Mouse (Mus musculus) kidney, postnatal 0 days (tissue): Measurements from ENCODE around the gene Polr2l. TPM values are rescaled to one million over a fixed set of nuclear protein-coding genes. Genes with fewer than 3 reads are reported as not detected.

Experiments
- ATAC-seq: fragments of 200-750 bp; cut with Nextera tagmentation; replicated peaks from 2 replicates; pipeline ENCODE4 v1.8.0; 2017; ENCODE audit warnings: low read depth, moderate number of reproducible peaks, moderate TSS enrichment, moderate library complexity; ENCODE audit not compliant: low FRiP score
- DNase-seq: peaks from one replicate; pipeline ENCODE4 v3.0.0-alpha.2; 2016; ENCODE audit warnings: low spot score
- H3K27ac ChIP-seq: fragments of 300-500 bp; sonication (generic); 2 replicates; pipeline ENCODE4 v1.5.1; 2014; ENCODE audit warnings: mild to moderate bottlenecking
- H3K27me3 ChIP-seq: fragments of 300-500 bp; sonication (generic); 2 replicates; pipeline ENCODE4 v1.6.1; 2014; ENCODE audit warnings: low read length, mixed read lengths; ENCODE audit not compliant: insufficient read depth
- H3K36me3 ChIP-seq: fragments of 300-500 bp; sonication (generic); 2 replicates; pipeline ENCODE4 v1.6.1; 2014; ENCODE audit warnings: low read length, mixed read lengths; ENCODE audit not compliant: insufficient read depth
- H3K4me1 ChIP-seq: fragments of 300-500 bp; sonication (generic); replicated peaks from 2 replicates; pipeline ENCODE4 v1.6.1; 2014; ENCODE audit warnings: antibody characterized with exemption, low read length, mixed read lengths; ENCODE audit not compliant: insufficient read depth
- H3K4me2 ChIP-seq: fragments of 300-500 bp; sonication (generic); 2 replicates; pipeline ENCODE4 v1.6.1; 2014; ENCODE audit warnings: mild to moderate bottlenecking, low read length, moderate library complexity, mixed read lengths
- H3K4me3 ChIP-seq: fragments of 300-500 bp; sonication (generic); replicated peaks from 2 replicates; pipeline ENCODE4 v1.5.1; 2014; ENCODE audit warnings: low read depth, low read length
- H3K9ac ChIP-seq: fragments of 300-500 bp; sonication (generic); 2 replicates; pipeline ENCODE4 v1.6.1; 2014; ENCODE audit warnings: low read depth, low read length
- H3K9me3 ChIP-seq: fragments of 300-500 bp; sonication (generic); replicated peaks from 2 replicates; pipeline ENCODE4 v1.6.1; 2016; ENCODE audit warnings: low read length, inconsistent platforms, mixed read lengths
- CTCF ChIP-seq: IDR thresholded peaks from 2 replicates; pipeline ENCODE4 v1.5.1; 2016; ENCODE audit warnings: antibody characterized with exemption, low read depth, mild to moderate bottlenecking, moderate library complexity
- WGBS: fragments of 180-500 bp; shearing (Covaris S2); extraction: QIAGEN DNeasy Blood & Tissue Kit; methylation state at CpG from one replicate; pipeline ENCODE4 v1.1.7; 2014; 5-methylcytosine and 5-hydroxymethylcytosine counted together
- polyA plus RNA-seq: library from polyadenylated mRNA; unstranded; fragments of >200 nt; fragmentation: Nextera tagmentation; extraction: Ambion mirVana; gene quantifications from 2 replicates; pipeline ENCODE4 v1.2.1, GENCODE M21; 2015

Gene Polr2l
- polyA plus RNA-seq, 1 experiment from 2014 or later, result 72.2 TPM

GRCm38 (mm10) chr7:141487141-141487540 lies 12.2 kb upstream of the Polr2l start:
- Histone ChIP-seq H3K27me3 (no peaks in the 10 kb centered on the region), H3K4me1 (peaks cover 8% of the 10 kb centered on the region), H3K27ac (no peak overlapping the region), H3K4me3 (no peak overlapping the region), H3K4me2 (no peak overlapping the region), H3K36me3 (peaks cover 19% of the 10 kb centered on the region; the same call in 1 of the 2 replicates), H3K9me3 (no peaks in the 10 kb centered on the region), H3K9ac (no peak overlapping the region)
- ATAC-seq (no peak), DNase-seq (no peak)
- 70% methylated on average over 7 of the region's 7 CpGs for WGBS
- TF ChIP-seq CTCF, result no peak

GRCm38 (mm10) chr7:141486239-141486638 lies 11.3 kb upstream of the Polr2l start:
- Histone ChIP-seq H3K4me1 (peaks cover 15% of the 10 kb centered on the region), H3K4me2 (no peak overlapping the region), H3K27ac (no peak overlapping the region), H3K36me3 (0 out of 2 replicates have a peak, but pooled peaks cover 14% of the 10 kb centered on the region), H3K4me3 (no peak overlapping the region), H3K27me3 (no peaks in the 10 kb centered on the region), H3K9me3 (no peaks in the 10 kb centered on the region), H3K9ac (no peak overlapping the region)
- DNase-seq (no peak), ATAC-seq (no peak)
- no peak for TF ChIP-seq CTCF
- 69% methylated on average over 1 of the region's 1 CpGs for WGBS

- Histone ChIP-seq H3K27ac (no peak overlapping the region), H3K27me3 (no peaks in the 10 kb centered on the region), H3K4me1 (peaks cover 20% of the 10 kb centered on the region), H3K9ac (no peak overlapping the region), H3K4me2 (no peak overlapping the region), H3K36me3 (0 out of 2 replicates have a peak, but pooled peaks cover 12% of the 10 kb centered on the region), H3K4me3 (no peak overlapping the region), H3K9me3 (no peaks in the 10 kb centered on the region)
- TF ChIP-seq CTCF, result no peak
- DNase-seq (no peak), ATAC-seq (no peak)
- 86% methylated on average over 2 of the region's 2 CpGs for WGBS
These were observed 10.7 kb upstream of the Polr2l start for GRCm38 (mm10) chr7:141485606-141486005.

GRCm38 (mm10) chr7:141485186-141485585 lies 10.3 kb upstream of the Polr2l start:
- ATAC-seq (no peak), DNase-seq (no peak)
- Histone ChIP-seq H3K36me3 (0 out of 2 replicates have a peak, but pooled peaks cover 8% of the 10 kb centered on the region), H3K9me3 (no peaks in the 10 kb centered on the region), H3K9ac (no peak overlapping the region), H3K4me3 (no peak overlapping the region), H3K27ac (no peak overlapping the region), H3K27me3 (no peaks in the 10 kb centered on the region), H3K4me1 (peaks cover 20% of the 10 kb centered on the region), H3K4me2 (no peak overlapping the region)
- TF ChIP-seq CTCF, result no peak
- WGBS, result 61% methylated on average over 2 of the region's 2 CpGs

- no peak overlapping the region for H3K9ac ChIP-seq
- no peaks in the 10 kb centered on the region for H3K27me3 ChIP-seq
- peaks cover 20% of the 10 kb centered on the region for H3K4me1 ChIP-seq
- H3K4me3 ChIP-seq, result no peak overlapping the region
- no peak overlapping the region for H3K27ac ChIP-seq
- ATAC-seq (no peak), DNase-seq (no peak)
- 61% methylated on average over 5 of the region's 5 CpGs for WGBS
- 0 out of 2 replicates have a peak, but pooled peaks cover 8% of the 10 kb centered on the region for H3K36me3 ChIP-seq
- no peak overlapping the region for H3K4me2 ChIP-seq
- no peaks in the 10 kb centered on the region for H3K9me3 ChIP-seq
- TF ChIP-seq CTCF, result no peak
These were observed 9.5 kb upstream of the Polr2l start for GRCm38 (mm10) chr7:141484186-141485120.

- Histone ChIP-seq H3K27me3 (no peaks in the 10 kb centered on the region), H3K4me3 (no peak overlapping the region), H3K36me3 (0 out of 2 replicates have a peak, but pooled peaks cover 8% of the 10 kb centered on the region), H3K4me2 (no peak overlapping the region), H3K4me1 (peaks cover 20% of the 10 kb centered on the region), H3K27ac (no peak overlapping the region), H3K9me3 (no peaks in the 10 kb centered on the region), H3K9ac (no peak overlapping the region)
- no peak for ATAC-seq
- TF ChIP-seq CTCF, result no peak
- no peak for DNase-seq
- WGBS, result 79% methylated on average over 6 of the region's 6 CpGs
These were observed 8.3 kb upstream of the Polr2l start for GRCm38 (mm10) chr7:141483114-141483653.
